Mouse (Mus musculus): ENCODE data around the gene Scgb1c1. TPM values are rescaled to one million over a fixed set of nuclear protein-coding genes. Genes with fewer than 3 reads are reported as not detected.
A peak's percentile ranks its signal among the peaks of the same experiment; 100 is the strongest.

The Scgb1c1 gene
- total RNA-seq, 1 experiment = not detected

DNA sequence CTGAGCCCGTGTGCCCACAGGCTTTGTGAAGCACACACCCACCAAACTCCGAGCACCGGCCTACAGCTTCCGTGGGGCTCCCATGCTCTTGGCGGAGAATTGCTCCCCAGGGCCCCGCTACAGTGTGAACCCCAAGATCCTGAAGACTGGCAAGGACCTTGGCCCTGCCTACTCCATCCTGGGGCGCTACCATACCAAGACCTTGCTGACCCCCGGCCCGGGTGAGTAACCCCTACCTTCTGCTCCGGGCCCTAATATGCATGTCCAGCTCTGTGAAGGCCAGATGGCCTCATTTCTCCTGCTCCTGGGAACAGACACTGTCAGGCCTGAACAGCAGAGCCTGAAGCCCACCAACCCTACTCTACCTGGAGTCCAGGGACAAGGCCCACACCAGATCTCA is 3.2 kb downstream of the Scgb1c1 start:
- no peak overlapping the region for H3K4me3 ChIP-seq (ENCODE audit: insufficient read depth in 1 of 2, low read depth in 1 of 2, low read length in 2 of 2, poor library complexity in 1 of 2, severe bottlenecking in 1 of 2)
- no peak for DNase-seq (ENCODE audit: low read depth, low spot score)
- no peak overlapping the region for H3K27ac ChIP-seq (ENCODE audit: insufficient read depth, low read depth, low read length, poor library complexity, severe bottlenecking)
- peaks cover 1 to 21% of the 10 kb centered on the region in 2 experiments; a peak in 2 of 4 replicates for H3K4me1 ChIP-seq (ENCODE audit: control insufficient read depth in 2 of 2, insufficient read depth in 2 of 2, low read length in 2 of 2, poor library complexity in 1 of 2)
- peaks cover 6% of the 10 kb centered on the region for H3K36me3 ChIP-seq (ENCODE audit: control insufficient read depth, insufficient read depth, low read length, poor library complexity, severe bottlenecking)
- in situ Hi-C loops (cut with MboI; ENCODE audit: low sequenced_read_pairs in 2 of 2, unreplicated experiment in 2 of 2) = loop anchor here (10.0 to 25.0 kb wide), 3 partner anchors 46 to 326 kb away; partner anchors contain the start of genes B4galnt4 (in 1 of the 2) and Rnh1 (in 1 of the 2)
- TF ChIP-seq ZC3H11A (IDR thresholded peaks at IDR 0.05; ENCODE audit: borderline replicate concordance, low read depth, low read length) (no peak), CHD2 (IDR thresholded peaks at IDR 0.05; ENCODE audit: low read depth, low read length) (no peak), ZNF384 (IDR thresholded peaks at IDR 0.05; ENCODE audit: low read depth, low read length) (no peak), HCFC1 (IDR thresholded peaks at IDR 0.05; ENCODE audit: borderline replicate concordance, insufficient read depth, low read length) (no peak), MAFK (IDR thresholded peaks at IDR 0.05; ENCODE audit: insufficient read depth, low read depth, low read length) (no peak)
- H3K9me3 ChIP-seq (ENCODE audit: control insufficient read depth, insufficient read depth, low read depth, low read length) = no peaks in the 10 kb centered on the region
- H3K9ac ChIP-seq (ENCODE audit: insufficient read depth, low read depth, low read length, poor library complexity, severe bottlenecking) = no peak overlapping the region

DNA sequence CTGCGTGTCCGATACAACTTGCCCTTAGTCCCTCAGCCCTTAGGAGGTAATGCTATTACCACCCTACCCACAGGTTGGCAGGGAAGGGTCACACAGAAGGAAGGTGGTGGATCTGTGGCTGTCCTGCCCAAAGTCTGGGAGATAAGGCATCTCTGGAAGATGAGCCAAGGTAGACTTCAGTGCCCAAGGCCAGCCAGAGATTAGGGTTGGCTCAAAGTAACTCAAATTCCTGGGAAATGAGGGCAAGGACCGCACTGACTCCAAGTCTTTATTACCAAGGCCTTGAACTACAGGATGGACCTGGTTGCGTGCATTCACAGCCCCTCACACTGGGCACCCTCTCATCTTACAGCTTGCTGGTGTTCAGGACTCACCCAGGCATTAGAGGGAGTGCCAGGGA is 6.6 kb downstream of the Scgb1c1 start:
- Histone ChIP-seq H3K9ac (ENCODE audit: insufficient read depth, low read depth, low read length, poor library complexity, severe bottlenecking) (no peak overlapping the region), H3K4me1 (ENCODE audit: control insufficient read depth in 2 of 2, insufficient read depth in 2 of 2, low read length in 2 of 2, poor library complexity in 1 of 2) (peaks cover 5 to 17% of the 10 kb centered on the region in 2 experiments; a peak in 2 of 4 replicates), H3K4me3 (ENCODE audit: insufficient read depth in 1 of 2, low read depth in 1 of 2, low read length in 2 of 2, poor library complexity in 1 of 2, severe bottlenecking in 1 of 2) (no peak overlapping the region), H3K27ac (ENCODE audit: insufficient read depth, low read depth, low read length, poor library complexity, severe bottlenecking) (no peak overlapping the region), H3K36me3 (ENCODE audit: control insufficient read depth, insufficient read depth, low read length, poor library complexity, severe bottlenecking) (peaks cover 16% of the 10 kb centered on the region), H3K9me3 (ENCODE audit: control insufficient read depth, insufficient read depth, low read depth, low read length) (no peaks in the 10 kb centered on the region)
- in situ Hi-C loops (cut with MboI; ENCODE audit: low sequenced_read_pairs in 2 of 2, unreplicated experiment in 2 of 2) = no loop called here
- DNase-seq (ENCODE audit: low read depth, low spot score) = no peak
- TF ChIP-seq ZNF384 (IDR thresholded peaks at IDR 0.05; ENCODE audit: low read depth, low read length) (no peak), CHD2 (IDR thresholded peaks at IDR 0.05; ENCODE audit: low read depth, low read length) (no peak), HCFC1 (IDR thresholded peaks at IDR 0.05; ENCODE audit: borderline replicate concordance, insufficient read depth, low read length) (no peak), ZC3H11A (IDR thresholded peaks at IDR 0.05; ENCODE audit: borderline replicate concordance, low read depth, low read length) (no peak), MAFK (IDR thresholded peaks at IDR 0.05; ENCODE audit: insufficient read depth, low read depth, low read length) (no peak)

DNA sequence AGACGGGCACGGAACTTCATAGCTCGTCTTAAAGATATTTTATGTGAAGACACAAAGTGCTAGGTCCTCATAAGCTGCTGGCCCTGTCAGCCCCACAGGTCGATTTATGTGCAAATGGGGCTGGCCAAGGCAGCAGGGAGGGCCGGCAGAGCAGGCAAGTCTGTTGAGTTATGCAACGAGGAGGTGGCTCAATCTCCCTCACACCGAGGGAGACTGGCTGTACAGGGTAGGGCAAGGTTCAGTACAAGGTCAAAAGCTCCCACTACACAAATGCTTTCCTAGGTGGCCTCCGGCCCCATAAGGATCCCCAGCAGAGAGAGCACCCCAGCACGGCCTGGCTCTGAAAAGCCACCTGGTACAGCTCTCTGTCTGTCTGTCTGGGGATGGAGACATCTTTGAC is 8.0 kb downstream of the Scgb1c1 start:
- in situ Hi-C loops (cut with MboI; ENCODE audit: low sequenced_read_pairs in 2 of 2, unreplicated experiment in 2 of 2) = no loop called here
- H3K4me1 ChIP-seq (ENCODE audit: control insufficient read depth in 2 of 2, insufficient read depth in 2 of 2, low read length in 2 of 2, poor library complexity in 1 of 2) = peaks cover 7 to 20% of the 10 kb centered on the region in 2 experiments; a peak in 2 of 4 replicates

DNA sequence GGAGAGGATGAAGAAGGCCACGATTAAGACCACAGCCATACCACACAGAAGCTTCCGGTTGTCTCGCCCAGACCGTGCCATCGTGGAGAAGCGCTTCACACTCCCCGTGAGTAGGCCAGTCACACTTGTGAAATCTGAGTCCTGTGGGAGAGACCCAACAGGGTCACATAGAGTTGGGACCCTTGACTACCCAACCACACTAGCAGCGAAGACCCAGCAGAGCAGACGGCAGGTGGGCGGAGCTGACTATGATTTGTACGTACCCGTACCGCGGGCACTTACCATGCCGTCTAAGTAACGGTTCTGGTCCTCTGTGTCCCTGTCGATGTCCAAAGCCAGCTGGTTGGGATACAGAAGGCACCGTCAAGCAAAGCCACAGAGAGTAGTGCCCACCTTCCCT is 9.1 kb downstream of the Scgb1c1 start:
- H3K4me1 ChIP-seq (ENCODE audit: control insufficient read depth in 2 of 2, insufficient read depth in 2 of 2, low read length in 2 of 2, poor library complexity in 1 of 2) = peaks cover 8 to 28% of the 10 kb centered on the region in 2 experiments; a peak in 2 of 4 replicates
- H3K4me3 ChIP-seq (ENCODE audit: insufficient read depth in 1 of 2, low read depth in 1 of 2, low read length in 2 of 2, poor library complexity in 1 of 2, severe bottlenecking in 1 of 2) = peak overlapping the region; percentile 80 to 83; a peak in 2 of 4 replicates
- no peak overlapping the region for H3K27ac ChIP-seq (ENCODE audit: insufficient read depth, low read depth, low read length, poor library complexity, severe bottlenecking)
- peak overlapping the region; percentile 91; the same call in 1 of the 2 replicates for H3K9ac ChIP-seq (ENCODE audit: insufficient read depth, low read depth, low read length, poor library complexity, severe bottlenecking)
- in situ Hi-C loops (cut with MboI; ENCODE audit: low sequenced_read_pairs in 2 of 2, unreplicated experiment in 2 of 2) = no loop called here
- H3K9me3 ChIP-seq (ENCODE audit: control insufficient read depth, insufficient read depth, low read depth, low read length) = no peaks in the 10 kb centered on the region
- peaks cover 26% of the 10 kb centered on the region for H3K36me3 ChIP-seq (ENCODE audit: control insufficient read depth, insufficient read depth, low read length, poor library complexity, severe bottlenecking)
- no peak for DNase-seq (ENCODE audit: low read depth, low spot score)
- no peak for TF ChIP-seq ZNF384 (IDR thresholded peaks at IDR 0.05; ENCODE audit: low read depth, low read length)
- no peak for TF ChIP-seq MAFK (IDR thresholded peaks at IDR 0.05; ENCODE audit: insufficient read depth, low read depth, low read length)
- TF ChIP-seq CHD2 (IDR thresholded peaks at IDR 0.05; ENCODE audit: low read depth, low read length) = no peak
- TF ChIP-seq ZC3H11A (IDR thresholded peaks at IDR 0.05; ENCODE audit: borderline replicate concordance, low read depth, low read length) = no peak
- TF ChIP-seq HCFC1 (IDR thresholded peaks at IDR 0.05; ENCODE audit: borderline replicate concordance, insufficient read depth, low read length) = no peak

More for the DNA sequence above, 8.0 kb downstream of the Scgb1c1 start:
- TF ChIP-seq ZNF384 (IDR thresholded peaks at IDR 0.05; ENCODE audit: low read depth, low read length) (no peak), MAFK (IDR thresholded peaks at IDR 0.05; ENCODE audit: insufficient read depth, low read depth, low read length) (no peak), CHD2 (IDR thresholded peaks at IDR 0.05; ENCODE audit: low read depth, low read length) (no peak), ZC3H11A (IDR thresholded peaks at IDR 0.05; ENCODE audit: borderline replicate concordance, low read depth, low read length) (no peak), HCFC1 (IDR thresholded peaks at IDR 0.05; ENCODE audit: borderline replicate concordance, insufficient read depth, low read length) (no peak)
- Histone ChIP-seq H3K36me3 (ENCODE audit: control insufficient read depth, insufficient read depth, low read length, poor library complexity, severe bottlenecking) (peaks cover 16% of the 10 kb centered on the region), H3K4me3 (ENCODE audit: insufficient read depth in 1 of 2, low read depth in 1 of 2, low read length in 2 of 2, poor library complexity in 1 of 2, severe bottlenecking in 1 of 2) (no peak overlapping the region), H3K9me3 (ENCODE audit: control insufficient read depth, insufficient read depth, low read depth, low read length) (no peaks in the 10 kb centered on the region), H3K9ac (ENCODE audit: insufficient read depth, low read depth, low read length, poor library complexity, severe bottlenecking) (no peak overlapping the region), H3K27ac (ENCODE audit: insufficient read depth, low read depth, low read length, poor library complexity, severe bottlenecking) (no peak overlapping the region)
- no peak for DNase-seq (ENCODE audit: low read depth, low spot score)

Data from ES-E14 (cell line).